Mouse (Mus musculus): ENCODE measurements around the gene Usb1. TPM values are rescaled to one million over a fixed set of nuclear protein-coding genes. Genes with fewer than 3 reads are reported as not detected.

The Usb1 gene
- polyA plus RNA-seq, 1 experiment from 2014 or later = 43.0 TPM

GRCm38 (mm10) chr8:95358550-95359411 lies 26.7 kb downstream of the Usb1 start:
- H3K9ac ChIP-seq (ENCODE audit: low read length) = no peak overlapping the region; the same call in 1 of the 2 replicates
- H3K27me3 ChIP-seq (ENCODE audit: control insufficient read depth, insufficient read depth, low read length) = no peaks in the 10 kb centered on the region
- H3K4me3 ChIP-seq (ENCODE audit: low read depth, low read length) = no peak overlapping the region
- H3K4me2 ChIP-seq (ENCODE audit: low read depth, severe bottlenecking) = no peak overlapping the region
- no peak overlapping the region for H3K27ac ChIP-seq (replicated peaks; ENCODE audit: low read depth, low read length)
- H3K9me3 ChIP-seq (ENCODE audit: control insufficient read depth, low read length) = no peaks in the 10 kb centered on the region
- H3K4me1 ChIP-seq (ENCODE audit: control insufficient read depth, insufficient read depth, low read length) = peaks cover 8% of the 10 kb centered on the region; the same call in 1 of the 2 replicates
- DNase-seq (ENCODE audit: low spot score) (no peak), ATAC-seq (ENCODE audit: insufficient number of reproducible peaks, low FRiP score, low TSS enrichment, low read depth) (no peak)
- H3K36me3 ChIP-seq (ENCODE audit: control insufficient read depth, insufficient read depth, low read length) = no peaks in the 10 kb centered on the region
- WGBS = 38% methylated on average over 8 of the region's 8 CpGs

DNA sequence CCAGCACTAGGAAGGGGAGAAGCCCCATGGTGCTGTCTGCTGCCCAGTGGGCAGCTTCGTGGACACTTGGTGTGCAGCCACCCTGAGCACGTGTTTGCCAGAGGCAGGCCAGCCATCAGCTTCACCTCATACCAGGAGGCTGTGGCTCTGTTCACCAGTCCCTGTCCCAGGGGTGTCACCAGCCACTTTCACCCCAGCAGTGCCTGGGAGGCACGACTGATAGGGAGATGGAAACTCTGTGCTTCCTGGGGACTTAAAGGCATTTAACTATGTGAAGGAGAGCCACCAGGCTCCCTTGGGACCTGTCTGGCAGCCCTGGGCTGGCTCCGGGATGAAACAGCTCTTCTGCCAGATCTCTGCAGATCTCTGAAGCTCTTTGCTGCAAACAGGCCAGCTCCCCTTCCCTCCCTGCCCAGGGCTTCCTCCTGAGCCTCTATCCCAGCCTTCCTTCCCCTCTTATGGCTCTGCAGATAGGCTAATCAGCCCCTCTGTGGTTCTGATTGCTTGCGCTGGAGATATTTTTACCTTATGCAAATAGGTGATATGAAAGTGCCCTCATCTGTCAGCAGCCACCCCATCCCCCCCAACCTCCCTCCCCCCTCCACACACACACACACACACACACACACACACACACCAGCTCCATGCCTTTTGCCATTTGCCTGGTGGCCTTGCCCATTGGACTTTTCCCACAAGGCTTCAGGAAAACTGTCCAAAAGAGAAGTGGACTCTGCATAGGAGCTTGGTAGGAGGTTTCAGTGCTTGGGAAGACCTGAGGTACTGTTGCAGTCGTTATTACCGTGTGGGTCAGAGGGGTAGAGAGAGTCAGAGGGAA lies 28.3 kb downstream of the Usb1 start:
- H3K9ac ChIP-seq (ENCODE audit: low read length) = no peak overlapping the region
- peaks cover 8% of the 10 kb centered on the region; the same call in 1 of the 2 replicates for H3K4me1 ChIP-seq (ENCODE audit: control insufficient read depth, insufficient read depth, low read length)
- no peak for ATAC-seq (ENCODE audit: insufficient number of reproducible peaks, low FRiP score, low TSS enrichment, low read depth)

GRCm38 (mm10) chr8:95361016-95361341 lies 28.9 kb downstream of the Usb1 start:
- Histone ChIP-seq H3K27me3 (ENCODE audit: control insufficient read depth, insufficient read depth, low read length) (no peaks in the 10 kb centered on the region), H3K9me3 (ENCODE audit: control insufficient read depth, low read length) (no peaks in the 10 kb centered on the region), H3K4me2 (ENCODE audit: low read depth, severe bottlenecking) (no peak overlapping the region), H3K36me3 (ENCODE audit: control insufficient read depth, insufficient read depth, low read length) (no peaks in the 10 kb centered on the region), H3K9ac (ENCODE audit: low read length) (no peak overlapping the region; the same call in 1 of the 2 replicates), H3K4me3 (ENCODE audit: low read depth, low read length) (no peak overlapping the region), H3K27ac (replicated peaks; ENCODE audit: low read depth, low read length) (no peak overlapping the region), H3K4me1 (ENCODE audit: control insufficient read depth, insufficient read depth, low read length) (peaks cover 8% of the 10 kb centered on the region; the same call in 1 of the 2 replicates)
- 58% methylated on average over 3 of the region's 3 CpGs for WGBS
- no peak for DNase-seq (ENCODE audit: low spot score)
- no peak for ATAC-seq (ENCODE audit: insufficient number of reproducible peaks, low FRiP score, low TSS enrichment, low read depth)

More for the DNA sequence above, 28.3 kb downstream of the Usb1 start:
- 41% methylated on average over 7 of the region's 7 CpGs for WGBS
- Histone ChIP-seq H3K27ac (replicated peaks; ENCODE audit: low read depth, low read length) (no peak overlapping the region), H3K9me3 (ENCODE audit: control insufficient read depth, low read length) (no peaks in the 10 kb centered on the region), H3K4me3 (ENCODE audit: low read depth, low read length) (no peak overlapping the region), H3K36me3 (ENCODE audit: control insufficient read depth, insufficient read depth, low read length) (no peaks in the 10 kb centered on the region), H3K27me3 (ENCODE audit: control insufficient read depth, insufficient read depth, low read length) (no peaks in the 10 kb centered on the region), H3K4me2 (ENCODE audit: low read depth, severe bottlenecking) (no peak overlapping the region)
- DNase-seq (ENCODE audit: low spot score) = no peak

DNA sequence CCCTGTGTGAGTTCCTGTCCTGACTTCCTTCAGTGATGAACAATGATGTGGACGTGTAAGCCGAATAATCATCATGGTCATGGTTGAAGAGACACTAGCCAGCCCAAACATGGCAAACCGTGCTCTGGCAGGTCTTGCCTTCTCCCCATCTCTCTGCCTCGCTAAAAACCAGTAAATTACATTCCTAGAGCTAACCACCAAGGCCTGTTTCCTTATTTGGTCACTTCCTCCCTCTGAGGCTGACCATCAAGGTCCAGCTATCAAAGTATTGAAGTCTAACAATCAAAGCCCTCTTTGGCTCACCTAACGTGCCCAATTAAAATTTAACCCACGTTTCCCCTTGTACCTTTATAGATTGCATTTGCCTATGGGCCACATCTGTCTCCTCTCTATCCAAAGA lies 30.2 kb downstream of the Usb1 start:
- no peak for DNase-seq (ENCODE audit: low spot score)
- H3K4me3 ChIP-seq (ENCODE audit: low read depth, low read length) = no peak overlapping the region
- 64% methylated on average over 6 of the region's 6 CpGs for WGBS

DNA sequence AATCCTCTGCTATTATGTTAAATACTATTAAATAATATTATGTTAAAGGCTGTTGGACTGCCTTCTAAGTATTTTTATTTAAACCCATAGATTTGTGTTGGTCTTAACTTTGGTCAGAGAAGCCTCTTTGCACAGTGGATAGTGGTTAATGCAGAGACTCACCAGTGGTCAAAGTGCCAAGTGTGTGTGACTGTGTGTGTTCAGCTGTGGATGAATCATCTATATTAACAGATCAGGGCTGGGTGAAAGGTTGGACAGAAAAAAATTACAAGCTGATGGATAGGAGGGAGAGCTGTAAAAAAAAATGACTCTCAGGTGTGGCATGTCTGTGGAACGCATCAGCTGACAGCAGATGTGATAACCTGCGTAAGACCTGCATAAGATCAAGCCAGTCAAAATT lies 31.8 kb downstream of the Usb1 start:
- DNase-seq (ENCODE audit: low spot score) (no peak), ATAC-seq (ENCODE audit: insufficient number of reproducible peaks, low FRiP score, low TSS enrichment, low read depth) (no peak)
- no peak overlapping the region for H3K4me3 ChIP-seq (ENCODE audit: low read depth, low read length)
- no peaks in the 10 kb centered on the region for H3K27me3 ChIP-seq (ENCODE audit: control insufficient read depth, insufficient read depth, low read length)
- H3K4me2 ChIP-seq (ENCODE audit: low read depth, severe bottlenecking) = no peak overlapping the region
- H3K9me3 ChIP-seq (ENCODE audit: control insufficient read depth, low read length) = no peaks in the 10 kb centered on the region
- H3K36me3 ChIP-seq (ENCODE audit: control insufficient read depth, insufficient read depth, low read length) = no peaks in the 10 kb centered on the region
- H3K9ac ChIP-seq (ENCODE audit: low read length) = no peak overlapping the region
- H3K27ac ChIP-seq (replicated peaks; ENCODE audit: low read depth, low read length) = no peak overlapping the region
- WGBS = 94% methylated on average over 2 of the region's 2 CpGs
- peaks cover 8% of the 10 kb centered on the region; the same call in 1 of the 2 replicates for H3K4me1 ChIP-seq (ENCODE audit: control insufficient read depth, insufficient read depth, low read length)

More for the DNA sequence above, 30.2 kb downstream of the Usb1 start:
- no peaks in the 10 kb centered on the region for H3K27me3 ChIP-seq (ENCODE audit: control insufficient read depth, insufficient read depth, low read length)
- no peaks in the 10 kb centered on the region for H3K36me3 ChIP-seq (ENCODE audit: control insufficient read depth, insufficient read depth, low read length)
- H3K4me1 ChIP-seq (ENCODE audit: control insufficient read depth, insufficient read depth, low read length) = peaks cover 8% of the 10 kb centered on the region; the same call in 1 of the 2 replicates
- H3K9ac ChIP-seq (ENCODE audit: low read length) = no peak overlapping the region
- no peak overlapping the region for H3K4me2 ChIP-seq (ENCODE audit: low read depth, severe bottlenecking)
- no peak for ATAC-seq (ENCODE audit: insufficient number of reproducible peaks, low FRiP score, low TSS enrichment, low read depth)
- no peak overlapping the region for H3K27ac ChIP-seq (replicated peaks; ENCODE audit: low read depth, low read length)
- no peaks in the 10 kb centered on the region for H3K9me3 ChIP-seq (ENCODE audit: control insufficient read depth, low read length)

DNA sequence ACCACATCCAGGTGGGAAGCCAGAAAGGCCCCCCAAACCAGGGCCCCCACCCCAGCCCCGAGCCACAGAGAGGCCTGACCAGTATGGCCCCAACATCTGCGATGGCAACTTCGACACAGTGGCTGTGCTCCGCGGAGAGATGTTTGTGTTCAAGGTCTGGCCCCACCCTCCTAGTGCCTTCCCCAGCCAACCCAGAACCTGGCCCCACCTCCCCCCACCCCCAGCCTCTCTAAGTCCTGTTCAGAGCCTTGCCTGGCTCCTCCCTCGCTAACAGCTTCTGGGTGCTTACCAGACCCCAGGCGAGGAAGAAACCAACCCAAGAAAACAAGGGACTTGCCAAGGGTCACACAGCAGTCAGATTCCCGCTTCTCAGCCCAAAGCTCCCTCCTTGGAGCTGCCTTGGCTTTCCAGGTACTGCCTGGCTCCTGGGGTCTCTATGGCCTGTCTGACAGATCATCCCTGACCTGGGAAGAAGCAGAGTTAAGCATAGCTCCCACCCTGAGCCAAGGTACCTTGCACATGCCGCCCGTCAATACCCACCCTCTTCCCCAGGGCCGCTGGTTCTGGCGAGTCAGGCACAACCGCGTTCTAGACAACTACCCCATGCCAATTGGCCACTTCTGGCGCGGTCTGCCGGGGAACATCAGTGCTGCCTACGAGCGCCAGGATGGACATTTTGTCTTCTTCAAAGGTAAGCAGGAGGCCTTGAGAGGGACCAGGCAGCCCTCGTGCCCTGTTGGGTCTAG lies 37.7 kb downstream of the Usb1 start:
- Histone ChIP-seq H3K9ac (ENCODE audit: low read length) (0 out of 2 replicates have a peak overlapping the region, but pooled peaks have one; percentile 17), H3K4me1 (ENCODE audit: control insufficient read depth, insufficient read depth, low read length) (peaks cover 6% of the 10 kb centered on the region; the same call in 1 of the 2 replicates), H3K4me2 (ENCODE audit: low read depth, severe bottlenecking) (peak overlapping the region; percentile 45), H3K36me3 (ENCODE audit: control insufficient read depth, insufficient read depth, low read length) (no peaks in the 10 kb centered on the region; the same call in 1 of the 2 replicates), H3K27me3 (ENCODE audit: control insufficient read depth, insufficient read depth, low read length) (no peaks in the 10 kb centered on the region), H3K9me3 (ENCODE audit: control insufficient read depth, low read length) (no peaks in the 10 kb centered on the region), H3K27ac (replicated peaks; ENCODE audit: low read depth, low read length) (no peak overlapping the region), H3K4me3 (ENCODE audit: low read depth, low read length) (peak overlapping the region; percentile 5; the same call in 1 of the 2 replicates)
- ATAC-seq (ENCODE audit: insufficient number of reproducible peaks, low FRiP score, low TSS enrichment, low read depth) (peak; percentile 63), DNase-seq (ENCODE audit: low spot score) (peak; percentile 57)
- 41% methylated on average over 20 of the region's 20 CpGs for WGBS

DNA sequence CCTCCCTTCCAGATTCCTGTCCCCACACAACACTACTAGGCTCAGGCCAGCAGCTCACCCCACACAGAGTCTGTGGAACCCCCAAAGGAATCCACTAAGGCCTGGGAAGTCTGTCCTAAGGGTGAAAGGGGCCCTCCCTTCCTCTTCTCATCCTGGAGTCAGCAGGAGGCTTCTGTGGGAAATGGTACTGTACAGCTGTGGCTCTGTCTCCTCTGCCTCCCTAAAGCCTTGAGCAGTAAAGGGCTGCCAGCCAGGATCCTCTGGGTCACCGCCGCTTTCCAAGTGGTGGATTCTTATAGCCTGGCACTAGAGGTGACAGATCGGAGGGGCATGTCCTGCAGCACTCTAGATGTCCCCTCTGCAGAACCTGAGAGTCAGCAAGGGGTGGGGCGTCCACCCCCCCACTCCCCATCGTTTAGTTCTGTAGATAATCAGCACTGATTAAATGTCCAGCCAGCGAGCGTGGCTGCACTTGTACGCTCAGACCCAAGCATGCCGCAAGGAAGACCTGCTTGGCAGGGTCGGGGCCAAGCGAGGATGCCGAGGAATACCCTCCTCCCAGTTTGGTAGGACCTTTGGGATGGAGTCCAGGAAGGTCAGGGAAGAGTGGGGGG lies 41.4 kb downstream of the Usb1 start:
- no peak overlapping the region for H3K27ac ChIP-seq (replicated peaks; ENCODE audit: low read depth, low read length)
- WGBS = 82% methylated on average over 12 of the region's 12 CpGs
- peaks cover 6% of the 10 kb centered on the region for H3K4me1 ChIP-seq (ENCODE audit: control insufficient read depth, insufficient read depth, low read length)
- no peaks in the 10 kb centered on the region; the same call in 1 of the 2 replicates for H3K36me3 ChIP-seq (ENCODE audit: control insufficient read depth, insufficient read depth, low read length)
- H3K4me2 ChIP-seq (ENCODE audit: low read depth, severe bottlenecking) = no peak overlapping the region
- no peak for DNase-seq (ENCODE audit: low spot score)
- H3K9ac ChIP-seq (ENCODE audit: low read length) = no peak overlapping the region
- H3K27me3 ChIP-seq (ENCODE audit: control insufficient read depth, insufficient read depth, low read length) = no peaks in the 10 kb centered on the region
- no peak overlapping the region for H3K4me3 ChIP-seq (ENCODE audit: low read depth, low read length)
- no peaks in the 10 kb centered on the region for H3K9me3 ChIP-seq (ENCODE audit: control insufficient read depth, low read length)
- ATAC-seq (ENCODE audit: insufficient number of reproducible peaks, low FRiP score, low TSS enrichment, low read depth) = no peak

Data from limb, embryonic 11.5 days (tissue).